In the genomic region with DNA sequence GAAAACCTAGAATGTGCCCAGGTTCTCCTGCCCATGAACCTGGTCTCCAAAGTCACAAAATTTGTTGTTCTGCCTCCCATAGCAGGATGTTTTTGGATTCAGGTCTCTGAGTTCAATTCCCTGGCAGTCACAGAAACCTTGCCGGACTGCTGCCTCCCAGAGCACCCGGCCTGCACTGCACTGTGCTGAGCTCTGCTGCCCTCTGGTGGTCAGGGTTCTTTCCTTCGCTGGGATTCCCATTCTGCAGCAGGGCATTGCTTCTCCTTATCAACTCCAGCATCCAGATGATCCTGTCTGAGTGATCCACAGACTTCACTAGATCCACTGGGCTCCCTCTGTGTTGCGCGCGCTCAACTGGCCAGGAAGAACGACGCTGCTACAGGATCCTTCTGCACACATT, we compare ENCODE assay signal across 9 mouse cellular contexts. TPM values are rescaled to one million over a fixed set of nuclear protein-coding genes. Genes with fewer than 3 reads are reported as not detected.
DNase-seq lines count a peak whose midpoint lies in the region; ATAC-seq lines count a peak whose summit lies in the region.
"Had no signal": no experiment of that assay in that cellular context is flagged by ENCODE, and none has a peak within 500 bp of the region (broad histone marks: within the 10 kb centered on the region; RNA-seq: fewer than 3 reads in every experiment).

No protein-coding gene starts in this region.

- DNase-seq in liver: peak; percentile 73
- DNase-seq in c-Kit-positive CD71-positive TER-119-positive erythroid progenitor cells, embryonic 14.5 days (ENCODE audit: low spot score): peak; percentile 33
- DNase-seq in hindbrain, embryonic 11.5 days (ENCODE audit: low spot score): peak; percentile 91
- DNase-seq in layer of hippocampus, postnatal 14 days (ENCODE audit: low spot score in 2 of 2): peak; percentile 53 to 66
- DNase-seq in right cerebral cortex, postnatal 4 days: peak; percentile 83

- no peak for ATAC-seq in liver, embryonic 12.5 days
- peak; percentile 75; the same call in 1 of the 2 replicates for ATAC-seq in forebrain, embryonic 12.5 days (ENCODE audit: low FRiP score)
- peak; percentile 64; the same call in 1 of the 2 replicates for ATAC-seq in hindbrain, embryonic 11.5 days (ENCODE audit: low FRiP score)
- peak; percentile 94 for ATAC-seq in megakaryocyte-erythroid progenitor cell, adult 5-6 weeks (replicated peaks; ENCODE audit: low FRiP score, low TSS enrichment, poor library complexity, severe bottlenecking)

- no peaks in the 10 kb centered on the region for H3K36me3 ChIP-seq in liver, embryonic 12.5 days
- H3K36me3 ChIP-seq in forebrain, embryonic 12.5 days (replicated peaks): no peaks in the 10 kb centered on the region
- H3K36me3 ChIP-seq in hindbrain, embryonic 11.5 days (ENCODE audit: control insufficient read depth, insufficient read depth, low read length): no peaks in the 10 kb centered on the region

- no peaks in the 10 kb centered on the region for H3K9me3 ChIP-seq in liver, embryonic 12.5 days (replicated peaks)
- no peaks in the 10 kb centered on the region for H3K9me3 ChIP-seq in forebrain, embryonic 12.5 days
- H3K9me3 ChIP-seq in hindbrain, embryonic 11.5 days (ENCODE audit: control insufficient read depth, low read length): no peaks in the 10 kb centered on the region
- H3K9me3 ChIP-seq: megakaryocyte, embryonic 14.5 days had no signal

- H3K9ac ChIP-seq in liver, embryonic 12.5 days: no peak overlapping the region
- no peak overlapping the region for H3K9ac ChIP-seq in forebrain, embryonic 12.5 days
- H3K9ac ChIP-seq in hindbrain, embryonic 11.5 days (ENCODE audit: low read depth, low read length): no peak overlapping the region

- no peaks in the 10 kb centered on the region for H3K4me1 ChIP-seq in liver, embryonic 12.5 days
- no peaks in the 10 kb centered on the region for H3K4me1 ChIP-seq in forebrain, embryonic 12.5 days
- no peaks in the 10 kb centered on the region for H3K4me1 ChIP-seq in hindbrain, embryonic 11.5 days (replicated peaks; ENCODE audit: control insufficient read depth, insufficient read depth, low read length)
- H3K4me1 ChIP-seq: megakaryocyte, embryonic 14.5 days had no signal

- 19% methylated on average over 8 of the region's 8 CpGs for WGBS in liver, embryonic 12.5 days (ENCODE audit: insufficient replicate concordance)
- WGBS in forebrain, embryonic 12.5 days: 12% methylated on average over 8 of the region's 8 CpGs
- 18% methylated on average over 8 of the region's 8 CpGs for WGBS in hindbrain, embryonic 11.5 days

- H3K4me2 ChIP-seq in liver, embryonic 12.5 days: no peak overlapping the region
- H3K4me2 ChIP-seq in forebrain, embryonic 12.5 days: no peak overlapping the region
- no peak overlapping the region for H3K4me2 ChIP-seq in hindbrain, embryonic 11.5 days (replicated peaks; ENCODE audit: low read depth, low read length)

- H3K4me3 ChIP-seq in liver, embryonic 12.5 days: no peak overlapping the region
- H3K4me3 ChIP-seq in forebrain, embryonic 12.5 days (replicated peaks): no peak overlapping the region
- no peak overlapping the region for H3K4me3 ChIP-seq in hindbrain, embryonic 11.5 days (ENCODE audit: low read depth, low read length)
- H3K4me3 ChIP-seq: megakaryocyte, embryonic 14.5 days had no signal

- no peaks in the 10 kb centered on the region for H3K27me3 ChIP-seq in liver, embryonic 12.5 days (replicated peaks)
- H3K27me3 ChIP-seq in forebrain, embryonic 12.5 days: peaks cover 4% of the 10 kb centered on the region; the same call in 1 of the 2 replicates
- H3K27me3 ChIP-seq in hindbrain, embryonic 11.5 days (ENCODE audit: control insufficient read depth, insufficient read depth, low read length): no peaks in the 10 kb centered on the region
- H3K27me3 ChIP-seq: megakaryocyte, embryonic 14.5 days had no signal

- no peak overlapping the region for H3K27ac ChIP-seq in liver, embryonic 12.5 days
- no peak overlapping the region for H3K27ac ChIP-seq in forebrain, embryonic 12.5 days
- H3K27ac ChIP-seq in hindbrain, embryonic 11.5 days (ENCODE audit: low read depth, low read length): no peak overlapping the region

RNA-seq across cellular contexts. Expression of a gene that starts 22.9 kb away (rescaled TPM):
- not detected in 2 replicates for polyA plus RNA-seq in liver, embryonic 12.5 days (2016; fragmentation: Nextera tagmentation; extraction: Ambion mirVana)
- polyA plus RNA-seq in forebrain, embryonic 12.5 days (2016; fragmentation: Nextera tagmentation; extraction: Ambion mirVana): 8.3 and 10.1 TPM in 2 replicates
- polyA plus RNA-seq in hindbrain, embryonic 11.5 days (2014; fragmentation: Nextera tagmentation; extraction: Ambion mirVana): 4.1 and 4.3 TPM in 2 replicates
- total RNA-seq in layer of hippocampus, postnatal 14 days (2021): 10 to 100 TPM; 35.3 to 36.3 TPM
- not detected in 2 replicates for total RNA-seq in megakaryocyte-erythroid progenitor cell, adult 5-6 weeks (2014; fragmentation: Nextera tagmentation)
- not detected in 2 replicates for total RNA-seq in megakaryocyte-erythroid progenitor cell, adult 5-6 weeks (2017)

RNA-seq across cellular contexts. Expression of a gene that starts 41.6 kb away (rescaled TPM):
- not detected in 2 replicates for polyA plus RNA-seq in liver, embryonic 12.5 days (2016; fragmentation: Nextera tagmentation; extraction: Ambion mirVana)
- polyA plus RNA-seq in forebrain, embryonic 12.5 days (2016; fragmentation: Nextera tagmentation; extraction: Ambion mirVana): not detected in 2 replicates
- not detected in 2 replicates for polyA plus RNA-seq in hindbrain, embryonic 11.5 days (2014; fragmentation: Nextera tagmentation; extraction: Ambion mirVana)
- total RNA-seq in layer of hippocampus, postnatal 14 days (2021): not detected
- total RNA-seq in megakaryocyte-erythroid progenitor cell, adult 5-6 weeks (2014; fragmentation: Nextera tagmentation): not detected in 2 replicates
- total RNA-seq in megakaryocyte-erythroid progenitor cell, adult 5-6 weeks (2017): not detected in 2 replicates

Comparison
In these comparisons a context has a peak if more than half of its experiments do, and no peak if none do; other contexts are left out.
1. DNase-seq: peak in every context shown above with its lines; median percentile 91 in hindbrain, embryonic 11.5 days; 83 in right cerebral cortex, postnatal 4 days; 73 in liver; 60 in layer of hippocampus, postnatal 14 days; 33 in c-Kit-positive CD71-positive TER-119-positive erythroid progenitor cells, embryonic 14.5 days.